Mouse (Mus musculus): ENCODE results near the gene Tsga8. TPM values are rescaled to one million over a fixed set of nuclear protein-coding genes. Genes with fewer than 3 reads are reported as not detected.

Tsga8 gene
- polyA plus RNA-seq (2014; fragmentation: Nextera tagmentation; extraction: Ambion mirVana) = not detected in 2 replicates

DNA sequence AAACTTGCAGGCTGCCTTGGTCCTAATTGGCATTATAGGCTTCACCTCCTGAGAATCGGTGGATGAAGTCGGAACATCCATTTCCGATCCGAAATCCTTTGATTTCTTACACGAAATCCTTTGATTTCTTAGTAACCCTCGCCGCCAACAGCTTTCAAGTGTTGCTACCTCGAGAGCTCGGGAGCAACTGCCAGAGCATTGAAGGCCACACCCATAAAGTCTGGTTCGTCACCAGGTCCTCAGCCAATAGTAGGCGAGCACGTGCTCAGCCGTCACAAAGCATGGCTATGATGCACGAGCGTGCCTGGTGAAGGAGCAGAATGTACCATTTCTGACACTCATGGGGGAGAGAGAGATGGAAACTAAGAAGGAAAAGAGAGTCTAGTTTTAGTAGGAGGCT is at the start of gene Tsga8:
TSS of gene Tsga8 (minus strand) at position 327 of the 400 bp plus-strand sequence.
- Histone ChIP-seq H3K9me3 (ENCODE audit: control insufficient read depth, low read length) (no peaks in the 10 kb centered on the region), H3K27me3 (ENCODE audit: control insufficient read depth, insufficient read depth, low read length) (no peaks in the 10 kb centered on the region), H3K9ac (ENCODE audit: low read length) (no peak within 1 kb of the TSS), H3K36me3 (ENCODE audit: control insufficient read depth, insufficient read depth, low read length) (no peaks in the 10 kb centered on the region), H3K4me1 (ENCODE audit: control insufficient read depth in 2 of 2, insufficient read depth in 2 of 2, low read length in 2 of 2) (no peaks in the 10 kb centered on the region), H3K4me3 (ENCODE audit: control insufficient read depth in 1 of 2, insufficient read depth in 1 of 2, low read depth in 1 of 2, low read length in 2 of 2) (no peak within 1 kb of the TSS), H3K27ac (replicated peaks in 1 of 2; ENCODE audit: control insufficient read depth in 1 of 2, insufficient read depth in 1 of 2, low read depth in 2 of 2, low read length in 2 of 2) (no peak within 1 kb of the TSS), H3K4me2 (ENCODE audit: low read length) (no peak within 1 kb of the TSS)
- ATAC-seq (ENCODE audit: insufficient number of reproducible peaks, insufficient read depth, low FRiP score, low read depth) = no peak
- WGBS = 89% methylated on average over 15 of the region's 15 CpGs
